Comparison of ENCODE assay signal across 16 mouse cellular contexts in the genomic region with DNA sequence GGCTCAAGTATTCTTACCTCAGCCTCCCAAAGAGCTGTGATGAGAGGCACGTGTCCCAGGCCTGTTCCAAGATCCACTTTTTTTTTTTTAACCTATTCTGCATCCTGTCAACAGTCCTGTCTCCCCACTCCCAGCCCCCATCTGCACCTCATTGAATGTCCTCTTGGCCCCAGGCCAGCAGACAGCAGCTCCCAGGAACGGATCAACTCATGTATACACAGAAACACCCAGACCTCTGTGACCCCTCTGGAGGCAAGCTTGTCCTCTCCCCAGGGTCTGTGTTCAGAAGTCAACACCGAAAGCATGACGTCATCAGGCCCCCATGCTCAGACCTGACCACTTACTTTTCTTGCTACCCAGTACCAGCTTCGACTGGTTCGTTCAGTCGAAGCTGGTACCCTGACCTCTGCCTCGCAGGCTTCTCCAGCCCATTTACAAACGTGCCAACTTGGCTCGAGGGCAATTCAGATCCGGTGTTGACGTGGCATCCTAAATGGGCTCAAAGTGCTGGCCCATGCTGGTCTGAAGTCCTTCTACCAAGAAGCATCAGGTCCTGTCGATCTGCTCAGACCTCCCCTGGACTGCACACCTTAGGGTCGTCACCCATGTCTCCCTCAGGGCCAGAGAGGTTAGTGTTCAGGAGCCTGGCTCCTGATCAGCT.
DNase-seq lines count a peak whose midpoint lies in the region; ATAC-seq and TF ChIP-seq lines count a peak whose summit lies in the region.
"Had no signal": no experiment of that assay in that cellular context is flagged by ENCODE, and none has a peak within 500 bp of the region (broad histone marks: within the 10 kb centered on the region; RNA-seq: fewer than 3 reads in every experiment).

No protein-coding gene starts in this region.

- 78% methylated on average over 14 of the region's 14 CpGs for WGBS in forebrain, embryonic 10.5 days
- WGBS in forebrain, embryonic 11.5 days = 81% methylated on average over 14 of the region's 14 CpGs
- WGBS in heart, postnatal 0 days = 45% methylated on average over 14 of the region's 14 CpGs
- WGBS in lung, embryonic 15.5 days = 52% methylated on average over 14 of the region's 14 CpGs

- H3ac ChIP-seq in myocyte (ENCODE audit: control insufficient read depth, insufficient read length) = no peak overlapping the region

- no peaks in the 10 kb centered on the region for H3K9me3 ChIP-seq in forebrain, embryonic 10.5 days
- H3K9me3 ChIP-seq in forebrain, embryonic 11.5 days (ENCODE audit: control insufficient read depth, low read length) = no peaks in the 10 kb centered on the region
- H3K9me3 ChIP-seq in heart, postnatal 0 days (replicated peaks; ENCODE audit: control insufficient read depth, low read length) = no peaks in the 10 kb centered on the region
- H3K9me3 ChIP-seq in lung, embryonic 15.5 days = no peaks in the 10 kb centered on the region
- H3K9me3 ChIP-seq: embryonic facial prominence, embryonic 13.5 days; limb, embryonic 12.5 days; midbrain, embryonic 12.5 days had no signal

- H3K36me3 ChIP-seq in forebrain, embryonic 10.5 days (replicated peaks) = no peaks in the 10 kb centered on the region
- H3K36me3 ChIP-seq in forebrain, embryonic 11.5 days (ENCODE audit: control insufficient read depth, insufficient read depth, low read length) = no peaks in the 10 kb centered on the region
- no peaks in the 10 kb centered on the region for H3K36me3 ChIP-seq in heart, postnatal 0 days (replicated peaks; ENCODE audit: control insufficient read depth, insufficient read depth, low read length)
- no peaks in the 10 kb centered on the region for H3K36me3 ChIP-seq in lung, embryonic 15.5 days
- no peaks in the 10 kb centered on the region for H3K36me3 ChIP-seq in myocyte (ENCODE audit: control insufficient read depth, insufficient read depth)
- H3K36me3 ChIP-seq: embryonic facial prominence, embryonic 13.5 days; limb, embryonic 12.5 days; midbrain, embryonic 12.5 days had no signal

- 0 out of 2 replicates have a peak overlapping the region, but pooled peaks have one; percentile 48 for H3K27ac ChIP-seq in forebrain, embryonic 10.5 days
- H3K27ac ChIP-seq in forebrain, embryonic 11.5 days (ENCODE audit: low read depth, low read length) = no peak overlapping the region
- no peak overlapping the region for H3K27ac ChIP-seq in heart, postnatal 0 days (ENCODE audit: low read depth)
- H3K27ac ChIP-seq in lung, embryonic 15.5 days = no peak overlapping the region
- H3K27ac ChIP-seq: limb, embryonic 12.5 days; midbrain, embryonic 12.5 days had no signal

- DNase-seq in forebrain, embryonic 10.5 days (ENCODE audit: extremely low spot score, low spot score) = no peak
- DNase-seq in forebrain, embryonic 11.5 days (ENCODE audit: low spot score) = no peak
- DNase-seq in heart, postnatal 0 days (ENCODE audit: low spot score) = no peak
- DNase-seq in heart, adult 9 months (ENCODE audit: low spot score in 2 of 2) = no peak
- no peak for DNase-seq in lung, postnatal 25 days (ENCODE audit: low spot score)
- no peak for DNase-seq in frontal cortex, adult 2 months (ENCODE audit: extremely low spot score in 1 of 2, low spot score in 1 of 2)
- DNase-seq: adrenal gland, postnatal 14 days; cerebellum, postnatal 25 days; heart, adult 11 months; lung, postnatal 36 days had no signal

- no peak overlapping the region for H3K4me3 ChIP-seq in forebrain, embryonic 10.5 days
- H3K4me3 ChIP-seq in forebrain, embryonic 11.5 days (ENCODE audit: low read depth, low read length) = no peak overlapping the region
- no peak overlapping the region for H3K4me3 ChIP-seq in heart, postnatal 0 days (ENCODE audit: low read depth, low read length)
- no peak overlapping the region for H3K4me3 ChIP-seq in lung, embryonic 15.5 days
- H3K4me3 ChIP-seq in myocyte = no peak overlapping the region
- H3K4me3 ChIP-seq: embryonic facial prominence, embryonic 13.5 days; limb, embryonic 12.5 days; midbrain, embryonic 12.5 days had no signal

- no peak overlapping the region for H3K4me2 ChIP-seq in forebrain, embryonic 11.5 days (ENCODE audit: low read depth, low read length, severe bottlenecking)
- no peak overlapping the region for H3K4me2 ChIP-seq in heart, postnatal 0 days (ENCODE audit: low read depth, low read length)
- no peak overlapping the region for H3K4me2 ChIP-seq in lung, embryonic 15.5 days
- peak overlapping the region; percentile 35 for H3K4me2 ChIP-seq in myocyte (ENCODE audit: low read depth)
- H3K4me2 ChIP-seq: embryonic facial prominence, embryonic 13.5 days; limb, embryonic 12.5 days; midbrain, embryonic 12.5 days had no signal

- no peak overlapping the region for H3K9ac ChIP-seq in forebrain, embryonic 11.5 days (ENCODE audit: low read length)
- no peak overlapping the region for H3K9ac ChIP-seq in heart, postnatal 0 days (replicated peaks; ENCODE audit: low read depth, low read length)
- H3K9ac ChIP-seq in lung, embryonic 15.5 days = no peak overlapping the region
- H3K9ac ChIP-seq: embryonic facial prominence, embryonic 13.5 days; limb, embryonic 12.5 days; midbrain, embryonic 12.5 days had no signal

- no peak for TF ChIP-seq EP300 in heart, postnatal 0 days (IDR thresholded peaks at IDR 0.05; ENCODE audit: low read depth)

- H3K79me2 ChIP-seq in myocyte (ENCODE audit: control insufficient read depth, insufficient read depth) = no peaks in the 10 kb centered on the region

- H3K4me1 ChIP-seq in forebrain, embryonic 10.5 days = peaks cover 27% of the 10 kb centered on the region
- no peaks in the 10 kb centered on the region for H3K4me1 ChIP-seq in forebrain, embryonic 11.5 days (replicated peaks; ENCODE audit: control insufficient read depth, insufficient read depth, low read length)
- peaks cover 17% of the 10 kb centered on the region for H3K4me1 ChIP-seq in heart, postnatal 0 days (ENCODE audit: control insufficient read depth, insufficient read depth)
- H3K4me1 ChIP-seq in lung, embryonic 15.5 days = peaks cover 6% of the 10 kb centered on the region

- ATAC-seq in forebrain, embryonic 11.5 days (replicated peaks; ENCODE audit: low FRiP score) = no peak
- ATAC-seq in heart, postnatal 0 days (ENCODE audit: insufficient read depth, low read depth) = peak; percentile 24; the same call in 1 of the 2 replicates
- peak; percentile 47; the same call in 1 of the 2 replicates for ATAC-seq in lung, embryonic 15.5 days (ENCODE audit: borderline replicate concordance, extremely low read depth, low FRiP score, low TSS enrichment)
- ATAC-seq: inflammation-experienced regulatory T-cells, adult 6 months had no signal

- TF ChIP-seq CTCF in heart, postnatal 0 days (IDR thresholded peaks at IDR 0.05; ENCODE audit: low read depth) = no peak

- H3K27me3 ChIP-seq in forebrain, embryonic 10.5 days (ENCODE audit: poor library complexity, severe bottlenecking) = no peaks in the 10 kb centered on the region
- H3K27me3 ChIP-seq in forebrain, embryonic 11.5 days (ENCODE audit: control insufficient read depth, insufficient read depth, low read length) = no peaks in the 10 kb centered on the region
- H3K27me3 ChIP-seq in heart, postnatal 0 days (ENCODE audit: control insufficient read depth, insufficient read depth, low read length) = no peaks in the 10 kb centered on the region
- H3K27me3 ChIP-seq in lung, embryonic 15.5 days = no peaks in the 10 kb centered on the region
- no peaks in the 10 kb centered on the region for H3K27me3 ChIP-seq in myocyte (ENCODE audit: control insufficient read depth, insufficient read depth, insufficient read length)
- H3K27me3 ChIP-seq: embryonic facial prominence, embryonic 13.5 days; limb, embryonic 12.5 days; midbrain, embryonic 12.5 days had no signal

- no peak for TF ChIP-seq POLR2A in myocyte (IDR thresholded peaks at IDR 0.05; ENCODE audit: insufficient read length, low read depth)

TF ChIP-seq in myocyte, 11 proteins besides CTCF, POLR2A, EP300 and RAD21:
- TF ChIP-seq MYOD1 (IDR thresholded peaks at IDR 0.05; ENCODE audit: control insufficient read depth in 1 of 3, insufficient read length in 2 of 3, low read depth in 2 of 3) (no peak), MAX (IDR thresholded peaks at IDR 0.05; ENCODE audit: low read depth) (no peak)
TF ChIP-seq in myocyte: peak in this region for 0.
